Mouse (Mus musculus) frontal cortex, postnatal 10 days (tissue): ENCODE measurements around the gene Tnfsf4.
A peak's percentile ranks its signal among the peaks of the same experiment; 100 is the strongest.

Experiments used
- DNase-seq, 2 experiments: peaks; one replicate each; pipeline ENCODE4 v3.0.0; 2022; ENCODE audit warnings: low spot score in 2 of 2, mixed read lengths in 1 of 2

Tnfsf4 gene

GRCm38 (mm10) chr1:161452250-161452649 lies 57.0 kb downstream of the Tnfsf4 start:
- no peak for DNase-seq

- peak in 1 of 2 experiments; percentile 14 for DNase-seq
Observed at GRCm38 (mm10) chr1:161463388-161464085, 68.3 kb downstream of the Tnfsf4 start.
